Mouse (Mus musculus) ES-CJ7 (cell line): ENCODE results near the gene Tuba1c.

Experiments
- DNase-seq: peaks from one replicate; pipeline ENCODE4 v3.0.0; 2011; ENCODE audit warnings: low read depth, low spot score

The Tuba1c gene

DNA sequence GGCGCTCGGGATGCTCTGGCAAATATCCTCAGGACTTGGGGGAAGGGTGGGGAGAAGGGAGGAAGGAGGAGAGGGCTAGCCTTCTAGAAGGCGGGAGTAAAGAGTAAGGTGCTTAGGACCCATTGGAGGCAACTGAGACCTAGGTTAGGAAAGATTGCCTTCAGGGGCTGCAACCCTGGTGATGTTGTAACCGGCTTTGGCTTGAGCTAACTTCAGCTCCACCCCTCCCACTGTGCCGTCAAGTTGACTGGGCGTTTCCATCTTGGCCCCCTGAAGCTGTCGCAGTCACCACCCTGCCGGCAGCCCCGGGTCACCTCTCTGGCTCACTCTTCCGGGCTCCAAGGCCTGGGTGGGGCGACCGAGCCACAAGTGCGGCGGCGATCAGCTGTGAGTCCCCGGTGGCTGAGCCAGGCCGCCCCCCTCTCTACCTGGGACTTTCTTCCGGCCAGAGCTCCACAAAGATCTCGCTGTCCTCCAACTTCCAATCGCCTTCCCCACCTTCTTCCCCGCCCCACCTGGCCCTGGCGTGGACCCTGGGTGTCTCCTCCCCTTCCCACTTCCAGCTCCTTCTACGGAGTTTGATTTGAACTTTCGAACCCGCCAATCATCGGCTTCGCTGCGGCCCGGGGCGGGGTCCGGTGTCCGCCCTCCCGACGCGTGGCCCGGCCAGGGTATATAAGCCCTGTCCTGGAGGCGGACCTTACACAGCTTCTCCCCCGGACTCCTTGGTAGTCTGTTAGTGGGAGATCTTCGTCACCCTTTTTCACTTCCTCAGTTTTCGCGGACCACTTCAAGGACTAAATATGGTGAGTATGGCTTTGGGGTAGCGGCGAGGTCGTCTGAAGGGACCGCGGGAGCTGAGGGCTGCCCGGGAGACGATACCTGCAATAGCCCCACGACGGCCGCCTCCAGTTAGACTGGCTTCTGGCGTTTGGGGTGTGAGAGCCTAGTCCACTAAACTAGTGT, at the start of gene Tuba1c:
Gene Tuba1c, plus strand, starts transcription at position 273 of the 966 bp plus-strand sequence.
- peak; percentile 97 for DNase-seq

DNA sequence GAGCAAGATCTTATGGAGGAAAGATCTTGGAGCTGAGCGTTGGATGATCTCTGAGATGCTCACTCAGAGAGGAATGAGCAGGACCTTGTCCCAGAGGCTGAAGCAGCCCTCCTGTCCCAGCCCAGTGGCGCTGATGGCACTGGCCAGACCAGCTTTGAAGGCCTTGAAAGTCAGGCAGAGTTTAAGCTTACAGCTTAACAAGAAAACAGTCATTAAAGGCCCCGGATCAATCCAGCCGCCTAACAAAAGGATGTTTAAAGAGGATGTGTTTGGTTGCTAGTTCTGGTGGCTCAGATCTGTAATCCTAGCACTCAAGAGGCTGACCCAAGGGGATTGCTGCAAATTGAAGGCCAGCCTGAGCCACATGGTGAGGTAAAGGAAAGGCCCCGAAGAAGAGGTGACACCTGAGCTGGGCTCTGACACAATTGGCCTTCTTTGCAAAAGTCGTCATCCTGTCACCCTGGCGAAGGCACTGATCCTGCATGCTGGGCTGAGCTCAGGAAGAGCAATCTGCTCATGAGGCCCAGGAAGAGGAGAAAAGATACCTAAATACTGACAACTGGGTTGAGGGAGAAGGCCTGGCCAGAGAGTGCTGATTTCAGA, 49.6 kb upstream of the Tuba1c start:
- no peak for DNase-seq

DNA sequence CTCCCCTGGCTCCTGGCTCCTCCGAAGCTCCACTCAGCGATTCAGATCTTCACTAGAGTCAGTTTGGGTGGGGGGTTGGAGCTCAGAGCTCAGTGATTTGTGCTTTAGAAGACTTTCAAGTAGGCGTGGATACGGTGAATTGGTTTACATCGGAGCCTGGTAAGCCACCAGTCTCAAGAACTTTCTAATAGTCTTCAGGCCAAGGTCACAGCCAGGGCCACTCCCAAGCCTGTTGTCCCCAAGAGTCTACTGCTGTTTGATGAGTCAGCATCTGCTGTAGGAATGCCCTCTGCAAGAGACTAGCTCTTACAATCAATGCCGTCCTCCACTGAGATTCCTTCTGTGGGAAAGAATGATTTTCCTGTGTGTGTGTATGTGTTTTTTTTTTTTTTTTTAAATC, 47.6 kb upstream of the Tuba1c start:
- peak; percentile 98 for DNase-seq

DNA sequence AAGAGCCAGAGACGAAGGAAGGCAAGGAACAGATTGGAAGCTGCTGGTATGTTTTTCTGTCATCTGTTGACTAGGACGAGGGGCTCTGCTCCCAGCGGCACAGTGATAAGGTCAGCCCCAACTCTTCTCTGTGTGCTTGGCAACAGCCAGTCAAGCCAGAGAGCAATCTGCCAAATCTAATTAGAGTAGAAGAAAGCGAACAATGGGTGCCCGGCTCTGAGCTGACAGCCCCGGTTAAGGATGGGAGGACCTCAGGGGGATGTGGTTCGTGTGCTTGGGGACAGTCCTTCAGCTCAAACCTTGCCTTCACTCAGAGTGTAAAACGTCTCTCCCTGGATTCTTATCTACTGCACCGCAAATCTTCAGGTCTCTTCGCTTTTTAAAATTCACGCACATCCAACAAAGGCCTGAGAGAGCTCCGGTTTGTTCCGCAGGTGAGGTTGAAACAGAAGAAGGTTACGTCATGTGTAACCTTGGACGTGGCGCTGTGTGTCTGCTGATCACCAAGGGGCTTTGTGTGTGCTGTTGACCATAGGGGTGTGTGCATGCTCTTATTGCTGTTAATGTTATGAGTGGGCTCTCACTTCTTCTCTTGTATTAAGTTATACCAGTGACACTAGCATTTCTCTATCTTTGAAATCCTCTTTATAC, 46.1 kb upstream of the Tuba1c start:
- DNase-seq: peak; percentile 60

DNA sequence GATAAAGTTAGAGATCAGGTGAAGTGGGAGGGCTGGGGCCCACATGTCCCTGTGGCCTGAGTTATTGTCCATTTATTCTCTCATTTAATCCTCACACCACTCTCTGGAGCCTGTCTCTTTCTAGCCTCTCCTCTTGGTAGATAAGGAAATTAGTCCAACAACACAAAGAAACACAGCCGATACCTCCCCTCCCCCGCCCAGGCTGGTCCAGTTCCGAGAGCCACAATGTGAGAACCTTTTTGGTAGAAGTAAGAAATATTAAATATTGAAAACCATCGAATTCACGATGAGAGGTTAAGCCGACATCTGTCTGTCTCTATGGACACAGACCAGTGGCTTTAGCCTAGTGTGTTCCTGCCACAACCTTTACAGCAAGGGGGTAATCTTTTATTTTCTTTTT, 45.0 kb upstream of the Tuba1c start:
- no peak for DNase-seq

DNA sequence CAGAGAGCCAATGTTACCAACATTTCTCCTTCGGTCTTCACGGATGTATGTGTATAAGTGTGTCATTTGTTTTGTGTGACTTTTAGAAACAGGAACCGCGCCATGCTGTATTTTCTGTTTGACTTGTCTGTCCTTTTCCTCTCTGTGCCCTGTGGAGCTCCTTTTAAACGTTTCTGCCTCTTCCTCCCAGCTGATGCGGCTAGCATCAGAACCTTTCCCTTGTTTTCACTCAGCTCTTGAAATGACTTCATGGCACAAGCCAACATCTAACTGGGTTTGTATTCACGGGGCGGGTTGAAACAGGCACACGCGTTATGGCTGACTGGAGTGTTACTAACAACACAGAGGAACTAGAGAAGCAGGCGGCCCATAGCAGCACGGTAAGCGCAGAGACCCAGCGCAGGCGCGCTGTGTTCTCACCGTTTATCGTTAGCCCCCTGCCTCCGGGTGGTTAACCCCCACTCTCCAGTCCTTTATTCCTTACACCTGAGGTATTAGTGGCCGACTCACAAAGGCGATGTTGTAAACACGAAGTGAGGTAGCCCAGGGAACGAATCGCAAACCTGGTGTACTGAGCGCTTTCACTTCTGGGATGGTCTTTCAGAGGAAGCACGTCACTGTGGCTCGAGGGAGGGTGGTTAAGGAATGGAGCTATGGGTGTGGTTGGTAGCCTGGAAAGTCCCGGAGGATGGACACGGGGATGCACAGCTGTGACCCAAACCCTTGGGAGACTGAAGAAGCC, 44.3 kb upstream of the Tuba1c start:
- peak; percentile 89 for DNase-seq

DNA sequence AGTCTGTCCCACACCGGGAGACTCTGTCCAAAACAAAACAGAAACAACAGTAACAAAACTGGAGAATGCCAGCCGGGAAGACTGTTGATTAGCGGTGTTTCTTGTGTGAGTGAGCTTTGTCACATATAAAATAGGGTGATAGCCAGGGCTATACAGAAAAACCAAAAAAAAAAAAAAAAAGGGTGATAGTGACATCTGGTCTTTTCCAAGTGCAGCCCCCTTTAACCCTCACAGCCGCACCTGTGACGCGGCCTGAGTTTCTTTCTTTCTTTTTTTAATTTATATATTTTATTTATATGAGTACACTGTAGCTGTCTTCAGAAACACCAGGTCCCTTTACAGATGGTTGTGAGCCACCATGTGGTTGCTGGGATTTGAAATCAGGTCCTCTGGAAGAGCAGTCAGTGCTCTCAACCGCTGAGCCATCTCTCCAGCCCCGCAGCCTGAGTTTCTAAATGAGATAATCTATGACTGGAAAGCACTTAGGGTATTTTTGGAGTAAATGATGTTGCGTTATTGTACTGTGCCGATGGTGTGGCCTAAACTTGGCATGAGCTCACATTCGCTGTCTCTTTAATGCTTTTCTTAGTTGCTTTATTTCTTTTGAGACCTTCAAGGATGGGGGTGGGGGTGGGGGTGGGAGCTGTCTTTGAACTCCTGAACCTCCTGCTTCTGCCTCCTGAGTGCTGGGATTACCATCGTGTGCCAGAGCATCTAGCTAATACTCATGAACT, 43.5 kb upstream of the Tuba1c start:
- DNase-seq: no peak

DNA sequence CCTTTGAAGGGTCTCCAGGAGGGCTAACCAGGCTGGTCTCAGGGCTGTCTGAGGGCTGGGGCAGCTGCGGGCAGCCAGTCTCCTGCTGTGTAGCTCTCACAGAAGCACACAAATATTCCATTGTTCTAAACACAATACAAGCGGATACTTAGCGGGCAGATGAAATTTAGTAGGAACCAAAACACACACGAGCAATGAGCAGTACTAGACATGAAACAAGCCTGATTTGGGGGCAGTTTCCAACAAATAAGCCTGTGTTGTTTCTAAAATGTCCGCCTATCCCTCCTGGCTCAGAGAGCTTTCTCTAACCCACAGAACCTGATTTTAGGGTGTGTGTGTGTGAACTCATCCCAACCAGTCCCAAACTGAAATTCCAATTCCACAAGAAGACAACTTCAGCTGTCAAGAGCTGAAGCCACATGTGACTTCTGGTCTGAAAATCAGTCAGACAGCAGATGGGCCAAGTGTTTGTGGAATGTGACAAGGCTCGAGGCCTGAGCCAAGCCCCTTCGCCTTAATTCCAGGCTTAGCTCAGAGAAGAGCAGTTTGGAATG, 42.5 kb upstream of the Tuba1c start:
- DNase-seq: peak; percentile 61

DNA sequence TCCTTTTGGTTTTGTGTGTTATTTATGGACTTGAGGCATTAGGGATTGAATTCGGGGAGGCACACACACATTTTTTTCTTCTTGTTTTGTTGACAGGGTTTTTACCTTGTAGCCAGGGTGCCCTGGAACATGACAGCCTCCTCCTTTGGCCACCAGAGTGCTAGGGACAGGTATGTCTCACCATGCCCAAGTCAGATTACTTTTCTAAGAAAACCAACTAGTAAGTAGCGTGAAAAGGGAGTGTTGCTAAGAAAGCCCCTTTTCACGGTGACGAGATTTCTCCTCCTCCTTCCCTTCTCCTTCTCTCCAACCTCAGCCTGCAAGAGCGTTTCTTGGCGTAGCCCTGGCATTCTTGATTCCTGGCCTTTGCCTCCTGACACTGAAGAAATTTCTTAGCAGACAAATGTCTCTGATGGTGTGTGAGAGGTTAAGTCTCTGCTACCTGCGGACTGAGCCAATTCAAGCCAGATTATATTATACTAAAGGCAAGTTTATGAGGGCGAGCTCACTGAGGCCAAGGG, 42.0 kb upstream of the Tuba1c start:
- DNase-seq: no peak

DNA sequence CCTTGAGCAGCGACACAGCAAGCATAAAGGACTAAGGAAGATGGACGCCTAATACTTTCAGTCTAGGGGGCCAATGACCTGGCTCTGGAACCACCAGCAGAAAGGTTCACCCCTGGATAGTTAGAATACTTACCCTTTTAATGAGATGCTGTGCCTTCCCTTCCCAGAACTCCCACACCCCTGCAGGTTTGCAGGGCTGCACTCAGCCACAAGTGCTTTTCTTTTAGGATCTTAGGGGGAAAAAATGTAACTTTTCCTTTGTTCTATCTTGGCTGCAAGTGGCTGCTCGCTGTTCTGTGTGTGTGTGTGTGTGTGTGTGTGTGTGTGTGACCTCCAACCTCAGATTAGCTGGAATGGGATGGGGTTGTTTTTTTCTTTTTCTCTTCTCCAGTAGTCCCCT, 40.9 kb upstream of the Tuba1c start:
- peak; percentile 64 for DNase-seq

DNA sequence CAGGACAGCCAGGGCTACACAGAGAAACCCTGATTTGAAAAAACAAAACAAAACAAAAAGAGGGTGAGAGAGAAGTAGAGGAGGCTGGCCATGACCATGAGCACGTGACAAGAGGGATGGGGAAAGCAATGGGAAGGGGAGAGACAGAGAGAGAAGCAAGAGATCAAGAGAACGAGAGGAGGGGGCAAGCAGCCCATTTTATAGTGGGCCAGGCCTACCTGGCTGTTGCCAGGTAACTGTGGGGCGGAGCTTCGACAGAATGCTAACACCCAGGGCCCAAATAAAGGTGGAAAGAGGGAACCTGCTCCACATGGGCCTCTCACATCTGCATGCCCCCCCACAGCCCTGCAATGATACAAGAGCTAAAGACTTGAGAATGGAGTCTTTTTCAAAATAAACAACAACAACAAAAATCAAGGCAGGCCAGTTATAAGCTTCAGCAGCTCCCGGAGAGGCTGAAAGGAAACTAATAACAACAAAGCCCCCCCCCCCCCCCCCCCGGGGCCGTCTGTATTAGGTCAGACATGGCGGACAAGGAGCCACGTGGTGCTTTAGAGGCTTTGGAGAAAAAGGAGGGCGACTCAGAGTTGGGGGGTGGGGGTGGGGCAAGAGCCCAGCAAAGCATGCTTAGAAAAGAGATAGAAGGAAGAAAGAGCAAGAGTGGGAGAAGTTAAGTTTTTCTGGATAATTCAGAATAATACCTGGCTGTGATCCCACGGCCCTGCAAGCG, 39.8 kb upstream of the Tuba1c start:
- DNase-seq: peak; percentile 88

DNA sequence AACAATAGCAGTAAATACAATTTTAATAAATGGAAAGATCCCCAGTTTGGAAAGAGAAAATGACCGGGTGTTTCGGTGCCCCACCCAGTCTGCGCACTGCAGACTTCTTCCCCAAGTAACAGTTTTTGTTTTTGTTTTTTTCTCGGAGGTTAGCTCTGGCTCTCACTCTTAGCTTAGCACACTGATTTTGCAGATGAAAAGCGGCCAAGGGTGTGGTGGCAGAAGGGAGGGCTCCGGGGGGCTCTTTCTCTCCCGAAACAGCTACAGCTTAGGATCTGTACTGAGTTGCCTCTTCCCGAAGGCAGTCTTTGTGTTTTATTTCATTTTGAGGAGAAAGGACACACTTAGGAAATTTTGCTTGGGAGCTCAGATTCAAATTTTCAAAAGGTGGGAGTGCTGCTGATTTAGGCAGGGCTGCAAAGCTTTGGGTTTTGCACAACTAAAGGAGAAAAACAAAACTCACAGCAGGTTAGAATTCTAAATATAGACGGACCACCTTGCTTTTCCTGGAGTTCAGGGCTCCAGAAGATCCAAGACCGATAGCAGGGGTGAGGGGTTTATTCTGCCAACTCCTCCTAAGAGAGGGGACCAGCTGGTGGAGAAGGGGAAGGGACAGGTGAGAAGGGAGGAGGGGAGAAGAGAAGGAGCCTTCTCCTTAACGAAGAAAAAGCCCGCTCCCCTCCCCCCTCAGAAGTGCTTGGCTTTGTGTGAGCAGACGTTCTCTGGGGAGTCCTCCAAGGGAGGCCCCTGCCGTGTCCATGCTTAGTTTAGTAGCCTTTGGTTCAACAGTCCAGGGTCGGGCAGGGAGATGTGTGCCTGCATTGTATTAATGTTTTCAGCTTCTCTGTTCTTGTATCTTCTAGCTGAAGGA, 38.8 kb upstream of the Tuba1c start:
- DNase-seq: peak; percentile 82

DNA sequence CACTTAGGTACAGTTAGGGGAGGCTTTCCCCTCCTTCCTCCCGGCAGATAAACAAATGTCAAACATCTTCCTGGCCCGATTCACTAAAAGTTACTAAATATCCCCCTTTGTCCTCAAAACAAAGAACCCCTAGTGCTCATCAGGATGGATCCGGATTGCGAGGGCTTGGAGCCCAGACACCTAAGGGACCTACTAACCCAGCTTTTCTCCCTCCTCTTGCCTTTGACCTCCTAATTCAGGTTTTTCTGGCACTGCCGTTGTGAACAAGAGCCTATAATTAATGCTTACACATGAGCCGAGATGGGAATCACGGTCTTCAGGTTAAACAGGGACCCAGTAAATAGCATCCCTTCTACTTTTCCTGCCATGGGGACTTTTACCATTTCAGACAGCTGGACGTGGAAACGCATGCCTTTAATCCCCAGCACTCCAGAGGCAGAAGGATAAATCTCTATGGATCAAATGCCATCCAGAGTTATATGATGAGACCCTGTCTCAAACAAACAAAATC, 38.1 kb upstream of the Tuba1c start:
- peak; percentile 81 for DNase-seq

DNA sequence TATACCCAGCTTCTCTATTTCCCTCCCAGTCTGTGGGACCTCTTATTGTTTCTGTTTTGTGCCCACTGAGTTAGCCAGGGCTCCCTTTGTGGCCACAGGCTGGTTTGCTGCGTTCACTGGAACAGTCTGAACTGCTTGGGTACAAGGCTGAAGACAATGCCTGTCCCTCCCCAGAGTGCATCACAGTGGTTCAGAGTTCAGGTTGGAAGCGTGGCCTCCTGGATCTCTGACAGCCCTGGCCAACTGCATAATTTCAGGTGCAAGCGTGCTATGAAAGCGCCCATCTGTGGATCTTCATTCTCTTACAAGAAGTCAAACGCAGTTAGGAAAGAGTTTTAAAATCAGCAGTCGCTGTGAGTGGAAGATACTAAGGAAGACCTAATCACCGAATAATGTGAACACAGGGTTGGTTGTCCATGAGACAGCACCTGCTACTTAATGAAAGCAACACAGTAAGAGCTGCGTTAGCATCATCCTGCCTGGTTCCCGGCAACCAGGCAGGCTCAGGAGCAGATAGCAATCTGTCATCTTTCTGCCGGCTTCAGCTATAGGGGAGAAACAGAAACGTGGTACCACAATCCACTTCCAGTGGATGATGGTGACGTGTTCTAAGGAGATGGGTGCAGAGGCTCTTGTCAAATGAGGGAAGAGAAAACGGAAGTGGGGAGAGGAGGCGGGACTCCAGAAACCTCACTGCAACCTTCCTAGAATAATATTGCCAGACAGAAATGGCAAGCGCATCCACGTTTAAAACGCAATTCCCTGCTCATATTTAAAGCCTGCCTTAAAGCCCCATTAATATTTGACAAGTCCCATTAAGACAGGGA, 37.4 kb upstream of the Tuba1c start:
- DNase-seq: peak; percentile 65

DNA sequence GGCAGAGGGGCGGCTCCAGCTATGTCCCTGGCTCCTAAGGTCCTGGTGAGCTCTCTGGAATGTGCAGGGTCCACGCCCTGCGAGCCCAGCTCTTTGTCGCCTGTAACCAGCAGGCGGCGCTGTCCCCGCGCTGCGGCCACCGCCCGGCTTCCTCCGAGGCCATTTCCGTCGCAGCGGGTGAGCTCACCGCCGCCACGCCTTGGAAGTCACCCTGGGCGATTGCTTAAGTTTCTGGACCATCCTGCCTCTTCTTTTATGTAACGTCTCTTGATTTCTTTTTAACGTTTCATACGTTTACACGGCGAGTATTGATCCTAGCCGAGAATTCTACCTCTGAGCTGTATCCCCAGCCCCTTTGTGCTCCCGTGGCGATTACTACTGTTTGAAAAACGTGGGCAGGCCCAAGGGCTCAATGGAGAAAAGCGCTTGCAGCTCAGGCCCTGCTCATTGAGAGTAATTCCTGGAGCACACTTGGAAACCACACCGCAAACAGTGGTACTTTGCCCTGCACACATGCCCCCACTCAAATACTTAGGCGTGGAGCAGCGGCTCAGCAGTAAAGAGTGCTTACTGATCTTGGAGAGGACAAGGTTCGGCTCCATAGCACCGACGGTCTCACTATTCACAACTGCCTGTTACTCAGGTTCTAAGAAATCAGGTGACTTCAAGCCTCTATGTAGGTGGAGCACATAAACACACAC, 36.4 kb upstream of the Tuba1c start:
- peak; percentile 97 for DNase-seq

DNA sequence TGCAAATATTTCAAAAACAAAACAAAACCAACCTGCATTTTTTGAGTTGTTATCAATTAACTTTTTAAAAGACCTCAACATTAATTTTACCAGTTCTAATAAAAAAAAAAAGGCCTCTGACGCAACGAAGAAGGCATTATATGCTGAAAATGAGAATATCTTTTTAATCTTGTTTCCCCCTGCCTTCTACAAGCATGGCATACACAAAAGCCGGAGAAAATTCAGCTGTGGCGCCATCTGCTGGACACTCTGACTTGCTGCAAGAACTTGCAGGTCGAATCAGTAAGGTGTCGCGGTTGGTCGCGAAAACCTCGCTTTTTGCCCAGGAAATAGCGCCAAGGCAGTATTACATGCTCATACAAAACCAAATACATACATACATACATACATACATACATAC, 35.8 kb upstream of the Tuba1c start:
- DNase-seq: peak; percentile 95

DNA sequence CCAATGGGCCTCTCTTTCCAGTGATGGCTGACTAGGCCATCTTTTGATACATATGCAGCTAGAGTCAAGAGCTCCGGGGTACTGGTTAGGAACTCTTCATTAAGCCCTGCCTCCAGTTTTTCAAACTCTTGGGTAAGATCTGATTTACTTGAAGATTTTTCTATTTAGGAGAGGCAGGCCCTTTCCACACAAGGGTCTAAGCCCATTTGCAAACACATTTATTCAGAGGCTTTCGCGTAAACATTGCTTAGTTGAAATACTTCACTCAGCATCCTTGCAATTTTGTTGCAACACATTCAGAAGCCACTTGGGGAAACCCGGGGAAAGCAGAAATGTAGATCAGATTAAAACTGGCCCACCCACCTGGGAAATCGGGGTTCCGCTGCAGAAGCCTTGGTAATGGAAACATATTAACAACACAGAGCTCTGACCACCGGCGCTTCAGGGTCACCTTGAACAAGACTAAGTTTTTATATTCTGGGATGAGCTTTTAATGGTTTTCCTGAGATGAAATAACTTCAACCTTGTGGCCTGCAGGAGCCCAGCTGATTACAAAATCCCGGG, 34.7 kb upstream of the Tuba1c start:
- no peak for DNase-seq
